ENCODE assay signal across 11 mouse cellular contexts in the genomic region with DNA sequence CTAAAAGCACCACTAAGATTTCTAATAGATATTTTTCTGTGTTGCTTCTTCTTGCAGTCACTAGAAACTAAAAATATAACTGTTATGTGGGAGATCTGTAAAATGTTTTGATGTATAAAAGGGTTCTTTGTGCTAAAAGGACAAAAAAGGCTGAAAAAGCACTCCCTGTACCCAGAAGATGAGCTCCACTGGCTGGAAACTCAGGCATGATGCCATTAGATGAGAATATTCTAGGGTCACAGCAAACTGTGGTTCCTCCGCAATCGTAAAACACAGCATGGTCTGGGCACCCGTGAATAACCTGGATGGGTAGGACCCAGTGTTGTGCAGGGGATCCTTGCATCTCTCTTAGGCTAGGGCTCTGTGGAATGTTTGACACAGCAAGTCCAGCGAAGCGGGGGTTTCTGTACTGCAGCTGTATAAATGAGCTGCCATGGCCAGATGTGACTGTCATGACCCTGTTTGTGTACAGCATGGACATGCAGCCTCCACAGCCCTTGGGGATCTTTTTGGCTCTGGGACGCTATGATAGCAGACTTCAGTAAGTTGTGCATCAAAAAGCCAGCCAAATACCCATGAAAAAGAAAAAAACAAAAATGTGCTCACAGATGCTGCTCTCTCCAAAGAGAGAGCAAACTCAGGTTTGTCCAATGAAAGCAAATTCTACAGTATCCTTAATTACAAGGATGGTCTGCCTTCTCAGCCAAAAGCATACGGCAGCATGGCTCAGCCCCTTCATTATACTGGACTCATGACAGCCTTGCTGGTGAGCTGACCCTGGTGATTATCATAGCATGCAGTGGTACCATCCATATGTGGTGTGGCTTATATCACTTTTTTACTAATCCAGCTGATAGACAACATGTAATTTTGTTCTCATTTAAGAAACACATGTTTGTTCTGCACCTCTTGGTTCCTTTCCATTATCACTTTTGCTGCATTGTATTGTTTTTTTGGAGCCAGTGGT.
DNase-seq lines count a peak whose midpoint lies in the region; ATAC-seq and TF ChIP-seq lines count a peak whose summit lies in the region.
"Had no signal": no experiment of that assay in that cellular context is flagged by ENCODE, and none has a peak within 500 bp of the region (broad histone marks: within the 10 kb centered on the region; RNA-seq: fewer than 3 reads in every experiment).

No protein-coding gene starts in this region.

- no peaks in the 10 kb centered on the region for H3K9me3 ChIP-seq in forebrain, embryonic 15.5 days
- H3K9me3 ChIP-seq: heart, embryonic 15.5 days had no signal

- no peak overlapping the region for H3K9ac ChIP-seq in forebrain, embryonic 15.5 days (replicated peaks)
- H3K9ac ChIP-seq: embryonic facial prominence, embryonic 13.5 days; heart, embryonic 15.5 days had no signal

- TF ChIP-seq CTCF in cortical plate, adult 2 months (IDR thresholded peaks at IDR 0.05; ENCODE audit: extremely low read depth, insufficient read depth, low read length), result no peak
- no peak for TF ChIP-seq CTCF in left cerebral cortex, adult 2 months (IDR thresholded peaks at IDR 0.05)

- intact Hi-C loops in left cerebral cortex, adult 2 months (cut with DNase I), result loop anchor here (5.0 kb wide), 1 partner anchor 101 kb away; no protein-coding TSS in a partner anchor

- DNase-seq in layer of hippocampus, adult 9-11 months, result peak; percentile 25
- DNase-seq in layer of hippocampus, adult 11-12 months (ENCODE audit: low spot score), result no peak
- DNase-seq in frontal cortex, adult 2 months (ENCODE audit: extremely low spot score in 1 of 2, low spot score in 1 of 2), result peak; percentile 24 to 47
- DNase-seq in left cerebral cortex, adult 2 months (ENCODE audit: extremely low spot score in 1 of 2, low spot score in 2 of 2), result peak; percentile 10 to 19
- DNase-seq: adrenal gland, postnatal 36 days had no signal

- 0 out of 2 replicates have a peak overlapping the region, but pooled peaks have one; percentile 1 for H3K27ac ChIP-seq in cortical plate, adult 2 months (ENCODE audit: insufficient read depth, low read length)
- H3K27ac ChIP-seq in left cerebral cortex, adult 2 months, result peak overlapping the region; percentile 54; the same call in 1 of the 2 replicates
- no peak overlapping the region for H3K27ac ChIP-seq in forebrain, embryonic 15.5 days (replicated peaks)
- H3K27ac ChIP-seq: embryonic facial prominence, embryonic 13.5 days; heart, embryonic 15.5 days had no signal

- H3K4me2 ChIP-seq in forebrain, embryonic 15.5 days (replicated peaks), result no peak overlapping the region
- H3K4me2 ChIP-seq: embryonic facial prominence, embryonic 13.5 days; heart, embryonic 15.5 days had no signal

- ATAC-seq in forebrain, embryonic 15.5 days (replicated peaks), result no peak
- no peak for ATAC-seq in cerebellum, adult (ENCODE audit: insufficient number of reproducible peaks, low FRiP score, low TSS enrichment)
- ATAC-seq in CD4-positive, CD25-positive, alpha-beta regulatory T cell, adult 4 months, result no peak

- no peak for TF ChIP-seq POLR2A in cortical plate, adult 2 months (IDR thresholded peaks at IDR 0.05; ENCODE audit: extremely low read depth, insufficient read depth, low read length)

- H3K4me3 ChIP-seq in cortical plate, adult 2 months (ENCODE audit: insufficient read depth, low read length), result no peak overlapping the region
- no peak overlapping the region for H3K4me3 ChIP-seq in left cerebral cortex, adult 2 months
- H3K4me3 ChIP-seq in forebrain, embryonic 15.5 days, result no peak overlapping the region
- H3K4me3 ChIP-seq: embryonic facial prominence, embryonic 13.5 days; heart, embryonic 15.5 days had no signal

- 0 out of 2 replicates have a peak, but pooled peaks cover 1% of the 10 kb centered on the region for H3K4me1 ChIP-seq in cortical plate, adult 2 months (ENCODE audit: control insufficient read depth, insufficient read depth, low read length)
- no peaks in the 10 kb centered on the region for H3K4me1 ChIP-seq in forebrain, embryonic 15.5 days
- H3K4me1 ChIP-seq: heart, embryonic 15.5 days had no signal

- WGBS in forebrain, embryonic 15.5 days, result 81% methylated on average over 7 of the region's 7 CpGs

- H3K27me3 ChIP-seq in forebrain, embryonic 15.5 days, result no peaks in the 10 kb centered on the region
- H3K27me3 ChIP-seq: embryonic facial prominence, embryonic 13.5 days; heart, embryonic 15.5 days had no signal

- no peaks in the 10 kb centered on the region for H3K36me3 ChIP-seq in forebrain, embryonic 15.5 days
- H3K36me3 ChIP-seq: embryonic facial prominence, embryonic 13.5 days; heart, embryonic 15.5 days had no signal
